Mouse (Mus musculus) G1E (cell line): ENCODE measurements around the gene Krtap31-2. TPM values are rescaled to one million over a fixed set of nuclear protein-coding genes. Genes with fewer than 3 reads are reported as not detected.
A peak's percentile ranks its signal among the peaks of the same experiment; 100 is the strongest.

Source experiments
- ATAC-seq: 2 replicates; pipeline ENCODE4 v1.8.0; 2016; ENCODE audit warnings: mild to moderate bottlenecking; ENCODE audit not compliant: insufficient number of reproducible peaks, poor library complexity, low FRiP score, severe bottlenecking; ENCODE audit errors: extremely low read depth
- DNase-seq: peaks from one replicate; pipeline ENCODE4 v3.0.0; 2012; ENCODE audit warnings: low spot score
- H3K27me3 ChIP-seq: 2 replicates; pipeline ENCODE4 v1.6.1; 2012; ENCODE audit warnings: mild to moderate bottlenecking, low read length, inconsistent platforms; ENCODE audit not compliant: insufficient read depth
- H3K36me3 ChIP-seq: replicated peaks from 2 replicates; pipeline ENCODE3; 2012; ENCODE audit warnings: mild to moderate bottlenecking, inconsistent platforms
- H3K4me1 ChIP-seq: 2 replicates; pipeline ENCODE4 v1.6.1; 2012; ENCODE audit warnings: low read depth, low read length, inconsistent platforms, mixed read lengths; ENCODE audit not compliant: insufficient read depth
- H3K4me3 ChIP-seq: 2 replicates; pipeline ENCODE4 v1.5.1; 2012; ENCODE audit warnings: low read depth, mild to moderate bottlenecking, inconsistent platforms, low read length, moderate library complexity, mixed read lengths
- H3K9me3 ChIP-seq: replicated peaks from 2 replicates; pipeline ENCODE4 v1.6.1; 2012; ENCODE audit warnings: inconsistent platforms
- CTCF ChIP-seq: IDR thresholded peaks from 2 replicates; pipeline ENCODE4 v1.5.1; 2012; ENCODE audit warnings: low read depth, low read length, inconsistent platforms, mixed read lengths
- GATA1 ChIP-seq: IDR thresholded peaks from 2 replicates; pipeline ENCODE4 v1.6.1; 2012; ENCODE audit warnings: borderline replicate concordance, low read length, inconsistent platforms, mixed read lengths
- GATA2 ChIP-seq: IDR thresholded peaks from 2 replicates; pipeline ENCODE4 v1.6.1; 2012; ENCODE audit warnings: low read depth, low read length, inconsistent platforms, borderline replicate concordance
- POLR2AphosphoS5 ChIP-seq: IDR thresholded peaks from 2 replicates; pipeline ENCODE4 v1.6.1; 2012; ENCODE audit warnings: low read depth, low read length, inconsistent platforms; ENCODE audit not compliant: insufficient replicate concordance
- TAL1 ChIP-seq: conservative IDR thresholded peaks from 2 replicates; pipeline ENCODE4 v1.6.1; 2012; ENCODE audit warnings: low read depth, low read length, inconsistent platforms, mixed read lengths
- polyA plus RNA-seq: library from polyadenylated mRNA; stranded (reverse); fragments of >175 nt; gene quantifications from 2 replicates; pipeline ENCODE4 v1.2.3, GENCODE M21; 2012
- total RNA-seq, 2 experiments: library from RNA; stranded (forward) in 1 of 2; stranded (reverse) in 1 of 2; fragments of 200-1000 nt in 1 of 2; fragments of >200 nt in 1 of 2; fragmentation: Nextera tagmentation in 1 of 2; gene quantifications; 2 replicates each; pipeline ENCODE4 v1.2.3; 2014 to 2017

Krtap31-2 gene
- total and polyA plus RNA-seq, 3 experiments = not detected

GRCm38 (mm10) chr11:99965961-99966360 is 29.9 kb downstream of the Krtap31-2 start:
- TF ChIP-seq GATA2 (no peak), CTCF (no peak), POLR2AphosphoS5 (no peak), GATA1 (no peak), TAL1 (no peak)
- H3K36me3 ChIP-seq = no peaks in the 10 kb centered on the region
- ATAC-seq = no peak
- peaks cover 25% of the 10 kb centered on the region for H3K9me3 ChIP-seq
- no peaks in the 10 kb centered on the region for H3K4me1 ChIP-seq
- 0 out of 2 replicates have a peak, but pooled peaks cover 2% of the 10 kb centered on the region for H3K27me3 ChIP-seq
- H3K4me3 ChIP-seq = no peak overlapping the region
- DNase-seq = no peak

GRCm38 (mm10) chr11:99978953-99979352 is 42.9 kb downstream of the Krtap31-2 start, which contains the start of gene Krtap29-1:
Krtap29-1 (minus strand) TSS chr11:99979053.
- no peak for TF ChIP-seq POLR2AphosphoS5
- no peak for TF ChIP-seq CTCF
- no peak for TF ChIP-seq GATA2
- no peak for TF ChIP-seq TAL1
- no peak for TF ChIP-seq GATA1
- Histone ChIP-seq H3K27me3 (no peaks in the 10 kb centered on the region), H3K36me3 (no peaks in the 10 kb centered on the region), H3K4me1 (no peaks in the 10 kb centered on the region), H3K4me3 (no peak within 1 kb of the TSS), H3K9me3 (peaks cover 53% of the 10 kb centered on the region)
- DNase-seq (no peak), ATAC-seq (no peak)

GRCm38 (mm10) chr11:99982731-99983130 is 46.6 kb downstream of the Krtap31-2 start:
- Histone ChIP-seq H3K36me3 (no peaks in the 10 kb centered on the region), H3K27me3 (no peaks in the 10 kb centered on the region)

GRCm38 (mm10) chr11:99983442-99983841 is 47.4 kb downstream of the Krtap31-2 start:
- ATAC-seq (no peak), DNase-seq (no peak)
- no peaks in the 10 kb centered on the region for H3K36me3 ChIP-seq
- no peak overlapping the region for H3K4me3 ChIP-seq
- peaks cover 76% of the 10 kb centered on the region for H3K9me3 ChIP-seq
- no peaks in the 10 kb centered on the region; the same call in 1 of the 2 replicates for H3K4me1 ChIP-seq
- no peaks in the 10 kb centered on the region for H3K27me3 ChIP-seq
- TF ChIP-seq TAL1 (no peak), POLR2AphosphoS5 (no peak)

More at GRCm38 (mm10) chr11:99982731-99983130, 46.6 kb downstream of the Krtap31-2 start:
- ATAC-seq (no peak), DNase-seq (no peak)
- Histone ChIP-seq H3K4me3 (no peak overlapping the region), H3K9me3 (peaks cover 80% of the 10 kb centered on the region), H3K4me1 (no peaks in the 10 kb centered on the region; the same call in 1 of the 2 replicates)
- TF ChIP-seq GATA2 (no peak), TAL1 (no peak), POLR2AphosphoS5 (no peak), CTCF (no peak), GATA1 (no peak)

- Histone ChIP-seq H3K27me3 (no peaks in the 10 kb centered on the region), H3K4me1 (no peaks in the 10 kb centered on the region; the same call in 1 of the 2 replicates), H3K36me3 (no peaks in the 10 kb centered on the region), H3K4me3 (peak overlapping the region; percentile 36; the same call in 1 of the 2 replicates), H3K9me3 (peaks cover 69% of the 10 kb centered on the region)
- TF ChIP-seq POLR2AphosphoS5 (no peak), GATA1 (no peak)
- ATAC-seq (no peak), DNase-seq (no peak)
Measured at GRCm38 (mm10) chr11:99985291-99986092, 49.4 kb downstream of the Krtap31-2 start.

- peaks cover 68% of the 10 kb centered on the region for H3K9me3 ChIP-seq
- TF ChIP-seq TAL1 = no peak
- TF ChIP-seq POLR2AphosphoS5 = no peak
- TF ChIP-seq CTCF = no peak
- no peak for TF ChIP-seq GATA1
- TF ChIP-seq GATA2 = no peak
- DNase-seq (no peak), ATAC-seq (no peak)
- peak within 1 kb of the TSS; percentile 36; the same call in 1 of the 2 replicates for H3K4me3 ChIP-seq
- H3K36me3 ChIP-seq = no peaks in the 10 kb centered on the region
- no peaks in the 10 kb centered on the region for H3K27me3 ChIP-seq
- no peaks in the 10 kb centered on the region; the same call in 1 of the 2 replicates for H3K4me1 ChIP-seq
Measured at GRCm38 (mm10) chr11:99986180-99986647, 50.1 kb downstream of the Krtap31-2 start, which contains the start of gene Krtap16-1. Krtap16-1 (minus strand) TSS chr11:99986597.

Other genes starting within 250 kb of the Krtap31-2 start
Only the 20 nearest of the 32 such genes appear.
- gene Gm11569, start 137.4 kb upstream of the Krtap31-2 start, total RNA-seq (2014; fragmentation: Nextera tagmentation) = not detected in 2 replicates
- gene Gm11569, start 137.4 kb upstream of the Krtap31-2 start, total RNA-seq (2017) = not detected in 2 replicates
- not detected in 2 replicates for gene Gm11569, start 137.4 kb upstream of the Krtap31-2 start, polyA plus RNA-seq
- not detected in 2 replicates for gene Gm11554, start 131.8 kb upstream of the Krtap31-2 start, total RNA-seq (2014; fragmentation: Nextera tagmentation)
- not detected in 2 replicates for gene Gm11554, start 131.8 kb upstream of the Krtap31-2 start, total RNA-seq (2017)
- gene Gm11554, start 131.8 kb upstream of the Krtap31-2 start, polyA plus RNA-seq = not detected in 2 replicates
- not detected in 2 replicates for gene Krtap4-13, start 126.4 kb upstream of the Krtap31-2 start, total RNA-seq (2014; fragmentation: Nextera tagmentation)
- gene Krtap4-13, start 126.4 kb upstream of the Krtap31-2 start, total RNA-seq (2017) = not detected in 2 replicates
- not detected in 2 replicates for gene Krtap4-13, start 126.4 kb upstream of the Krtap31-2 start, polyA plus RNA-seq
- gene Gm11564, start 120.6 kb upstream of the Krtap31-2 start, total RNA-seq (2014; fragmentation: Nextera tagmentation) = not detected in 2 replicates
- not detected in 2 replicates for gene Gm11564, start 120.6 kb upstream of the Krtap31-2 start, total RNA-seq (2017)
- gene Gm11564, start 120.6 kb upstream of the Krtap31-2 start, polyA plus RNA-seq = not detected in 2 replicates
- not detected in 2 replicates for gene 2300003K06Rik, start 98.2 kb upstream of the Krtap31-2 start, total RNA-seq (2014; fragmentation: Nextera tagmentation)
- not detected in 2 replicates for gene 2300003K06Rik, start 98.2 kb upstream of the Krtap31-2 start, total RNA-seq (2017)
- gene 2300003K06Rik, start 98.2 kb upstream of the Krtap31-2 start, polyA plus RNA-seq = not detected in 2 replicates
- gene Krtap4-16, start 84.7 kb upstream of the Krtap31-2 start, total RNA-seq (2014; fragmentation: Nextera tagmentation) = not detected in 2 replicates
- not detected in 2 replicates for gene Krtap4-16, start 84.7 kb upstream of the Krtap31-2 start, total RNA-seq (2017)
- gene Krtap4-16, start 84.7 kb upstream of the Krtap31-2 start, polyA plus RNA-seq = not detected in 2 replicates
- not detected in 2 replicates for gene Gm11568, start 78.4 kb upstream of the Krtap31-2 start, total RNA-seq (2014; fragmentation: Nextera tagmentation)
- gene Gm11568, start 78.4 kb upstream of the Krtap31-2 start, total RNA-seq (2017) = not detected in 2 replicates
- not detected in 2 replicates for gene Gm11568, start 78.4 kb upstream of the Krtap31-2 start, polyA plus RNA-seq
- not detected in 2 replicates for gene Gm11559, start 71.8 kb upstream of the Krtap31-2 start, total RNA-seq (2014; fragmentation: Nextera tagmentation)
- 0.29 TPM in 1 of 2 replicates, not detected in the other for gene Gm11559, start 71.8 kb upstream of the Krtap31-2 start, total RNA-seq (2017)
- gene Gm11559, start 71.8 kb upstream of the Krtap31-2 start, polyA plus RNA-seq = not detected in 2 replicates
- gene Krtap9-1, start 62.9 kb upstream of the Krtap31-2 start, total RNA-seq (2014; fragmentation: Nextera tagmentation) = not detected in 2 replicates
- gene Krtap9-1, start 62.9 kb upstream of the Krtap31-2 start, total RNA-seq (2017) = not detected in 2 replicates
- not detected in 2 replicates for gene Krtap9-1, start 62.9 kb upstream of the Krtap31-2 start, polyA plus RNA-seq
- gene Gm11567, start 57.1 kb upstream of the Krtap31-2 start, total RNA-seq (2014; fragmentation: Nextera tagmentation) = not detected in 2 replicates
- gene Gm11567, start 57.1 kb upstream of the Krtap31-2 start, total RNA-seq (2017) = not detected in 2 replicates
- not detected in 2 replicates for gene Gm11567, start 57.1 kb upstream of the Krtap31-2 start, polyA plus RNA-seq
- gene Krtap31-1, start 28.4 kb upstream of the Krtap31-2 start, total RNA-seq (2014; fragmentation: Nextera tagmentation) = not detected in 2 replicates
- gene Krtap31-1, start 28.4 kb upstream of the Krtap31-2 start, total RNA-seq (2017) = 0.27 and 0.29 TPM in 2 replicates
- not detected in 2 replicates for gene Krtap31-1, start 28.4 kb upstream of the Krtap31-2 start, polyA plus RNA-seq
- gene Gm11565, start 21.5 kb upstream of the Krtap31-2 start, total RNA-seq (2014; fragmentation: Nextera tagmentation) = not detected in 2 replicates
- gene Gm11565, start 21.5 kb upstream of the Krtap31-2 start, total RNA-seq (2017) = 0.16 and 0.23 TPM in 2 replicates
- gene Gm11565, start 21.5 kb upstream of the Krtap31-2 start, polyA plus RNA-seq = not detected in 2 replicates
- gene Krtap9-5, start 12.2 kb downstream of the Krtap31-2 start, total RNA-seq (2014; fragmentation: Nextera tagmentation) = not detected in 2 replicates
- gene Krtap9-5, start 12.2 kb downstream of the Krtap31-2 start, total RNA-seq (2017) = not detected in 2 replicates
- not detected in 2 replicates for gene Krtap9-5, start 12.2 kb downstream of the Krtap31-2 start, polyA plus RNA-seq
- not detected in 2 replicates for gene Krtap29-1, start 42.8 kb downstream of the Krtap31-2 start, total RNA-seq (2014; fragmentation: Nextera tagmentation)
- not detected in 2 replicates for gene Krtap29-1, start 42.8 kb downstream of the Krtap31-2 start, total RNA-seq (2017)
- gene Krtap29-1, start 42.8 kb downstream of the Krtap31-2 start, polyA plus RNA-seq = not detected in 2 replicates
- not detected in 2 replicates for gene Krtap16-1, start 50.3 kb downstream of the Krtap31-2 start, total RNA-seq (2014; fragmentation: Nextera tagmentation)
- 0.06 and 0.11 TPM in 2 replicates for gene Krtap16-1, start 50.3 kb downstream of the Krtap31-2 start, total RNA-seq (2017)
- not detected in 2 replicates for gene Krtap16-1, start 50.3 kb downstream of the Krtap31-2 start, polyA plus RNA-seq
- gene Krtap17-1, start 57.7 kb downstream of the Krtap31-2 start, total RNA-seq (2014; fragmentation: Nextera tagmentation) = not detected in 2 replicates
- not detected in 2 replicates for gene Krtap17-1, start 57.7 kb downstream of the Krtap31-2 start, total RNA-seq (2017)
- gene Krtap17-1, start 57.7 kb downstream of the Krtap31-2 start, polyA plus RNA-seq = not detected in 2 replicates
- gene Krt33a, start 79.9 kb downstream of the Krtap31-2 start, total RNA-seq (2014; fragmentation: Nextera tagmentation) = not detected in 2 replicates
- gene Krt33a, start 79.9 kb downstream of the Krtap31-2 start, total RNA-seq (2017) = not detected in 2 replicates
- not detected in 2 replicates for gene Krt33a, start 79.9 kb downstream of the Krtap31-2 start, polyA plus RNA-seq
- gene Krt33b, start 93.6 kb downstream of the Krtap31-2 start, total RNA-seq (2014; fragmentation: Nextera tagmentation) = not detected in 2 replicates
- not detected in 2 replicates for gene Krt33b, start 93.6 kb downstream of the Krtap31-2 start, total RNA-seq (2017)
- not detected in 2 replicates for gene Krt33b, start 93.6 kb downstream of the Krtap31-2 start, polyA plus RNA-seq
- gene Krt34, start 105.3 kb downstream of the Krtap31-2 start, total RNA-seq (2014; fragmentation: Nextera tagmentation) = not detected in 2 replicates
- not detected in 2 replicates for gene Krt34, start 105.3 kb downstream of the Krtap31-2 start, total RNA-seq (2017)
- not detected in 2 replicates for gene Krt34, start 105.3 kb downstream of the Krtap31-2 start, polyA plus RNA-seq
- not detected in 2 replicates for gene Krt31, start 114.3 kb downstream of the Krtap31-2 start, total RNA-seq (2014; fragmentation: Nextera tagmentation)
- 0.06 TPM in 1 of 2 replicates, not detected in the other for gene Krt31, start 114.3 kb downstream of the Krtap31-2 start, total RNA-seq (2017)
- not detected in 2 replicates for gene Krt31, start 114.3 kb downstream of the Krtap31-2 start, polyA plus RNA-seq